Mouse (Mus musculus): ENCODE results near the gene Cartpt. TPM values are rescaled to one million over a fixed set of nuclear protein-coding genes. Genes with fewer than 3 reads are reported as not detected.

Cartpt gene
- total and polyA plus RNA-seq, 3 experiments, result not detected

- H3K79me2 ChIP-seq (replicated peaks; ENCODE audit: control insufficient read depth, extremely low read depth, insufficient read depth, poor library complexity, severe bottlenecking), result no peaks in the 10 kb centered on the region
- no peak overlapping the region for H3K4me3 ChIP-seq (replicated peaks in 1 of 3; ENCODE audit: low read depth in 2 of 3, low read length in 2 of 3, poor library complexity in 1 of 3)
- no peak overlapping the region for H3K4me2 ChIP-seq (ENCODE audit: insufficient read depth, low read depth, poor library complexity, severe bottlenecking)
- in situ Hi-C loops (cut with MboI; ENCODE audit: low pct_ligation_motif_present, low pct_unique_long_range_greater_than_20kb, low sequenced_read_pairs), result no loop called here
- no peak for DNase-seq (ENCODE audit: extremely low read depth)
- no peaks in the 10 kb centered on the region for H3K27me3 ChIP-seq (replicated peaks)
- TF ChIP-seq ZC3H11A (IDR thresholded peaks at IDR 0.05; ENCODE audit: low read depth, low read length) (no peak), USF2 (conservative IDR thresholded peaks at IDR 0.05; ENCODE audit: low read depth, low read length) (no peak), BHLHE40 (IDR thresholded peaks at IDR 0.05; ENCODE audit: low read depth, low read length) (no peak), JUN (IDR thresholded peaks at IDR 0.05; ENCODE audit: insufficient read depth, low read depth, low read length) (no peak)
- peaks cover 3 to 12% of the 10 kb centered on the region in 2 experiments; a peak in 2 of 4 replicates for H3K4me1 ChIP-seq (ENCODE audit: control insufficient read depth in 1 of 2, insufficient read depth in 2 of 2)
- H3K36me3 ChIP-seq (replicated peaks in 1 of 2; ENCODE audit: control insufficient read depth in 1 of 2, insufficient read depth in 1 of 2, low read length in 1 of 2), result no peaks in the 10 kb centered on the region
- no peak overlapping the region for H3K27ac ChIP-seq (ENCODE audit: insufficient read depth, low read depth)
- H3K9me3 ChIP-seq (replicated peaks; ENCODE audit: low read length), result peaks cover 5% of the 10 kb centered on the region
- dilution Hi-C loops (cut with MboI; ENCODE audit: extremely low pct_ligation_motif_present, extremely low pct_unique_long_range_greater_than_20kb, low sequenced_read_pairs), result no loop called here
- no peak overlapping the region for H3K9ac ChIP-seq (ENCODE audit: insufficient read depth, low read depth)
Observed at GRCm38 (mm10) chr13:99931502-99931901, 30.6 kb upstream of the Cartpt start.

GRCm38 (mm10) chr13:99926249-99926648 is 25.4 kb upstream of the Cartpt start:
- Histone ChIP-seq H3K79me2 (replicated peaks; ENCODE audit: control insufficient read depth, extremely low read depth, insufficient read depth, poor library complexity, severe bottlenecking) (no peaks in the 10 kb centered on the region), H3K4me3 (replicated peaks in 1 of 3; ENCODE audit: low read depth in 2 of 3, low read length in 2 of 3, poor library complexity in 1 of 3) (no peak overlapping the region), H3K9ac (ENCODE audit: insufficient read depth, low read depth) (no peak overlapping the region), H3K9me3 (replicated peaks; ENCODE audit: low read length) (peaks cover 5% of the 10 kb centered on the region), H3K27me3 (replicated peaks) (no peaks in the 10 kb centered on the region), H3K27ac (ENCODE audit: insufficient read depth, low read depth) (no peak overlapping the region), H3K36me3 (replicated peaks in 1 of 2; ENCODE audit: control insufficient read depth in 1 of 2, insufficient read depth in 1 of 2, low read length in 1 of 2) (no peaks in the 10 kb centered on the region), H3K4me2 (ENCODE audit: insufficient read depth, low read depth, poor library complexity, severe bottlenecking) (no peak overlapping the region), H3K4me1 (ENCODE audit: control insufficient read depth in 1 of 2, insufficient read depth in 2 of 2) (peaks cover 3 to 5% of the 10 kb centered on the region in 2 experiments; a peak in 2 of 4 replicates)
- DNase-seq (ENCODE audit: extremely low read depth), result no peak
- dilution Hi-C loops (cut with MboI; ENCODE audit: extremely low pct_ligation_motif_present, extremely low pct_unique_long_range_greater_than_20kb, low sequenced_read_pairs), result no loop called here
- TF ChIP-seq TBP (conservative IDR thresholded peaks at IDR 0.05; ENCODE audit: low read depth, low read length) (no peak), NRF1 (IDR thresholded peaks at IDR 0.05; ENCODE audit: low read depth, low read length) (no peak), SIN3A (IDR thresholded peaks at IDR 0.05; ENCODE audit: low read length) (no peak), KAT2A (IDR thresholded peaks at IDR 0.05; ENCODE audit: insufficient replicate concordance, low read length) (no peak), USF2 (conservative IDR thresholded peaks at IDR 0.05; ENCODE audit: low read depth, low read length) (no peak), JUN (IDR thresholded peaks at IDR 0.05; ENCODE audit: insufficient read depth, low read depth, low read length) (no peak), MYC (IDR thresholded peaks at IDR 0.05; ENCODE audit: low read depth, low read length) (no peak), SMC3 (IDR thresholded peaks at IDR 0.05; ENCODE audit: low read depth, low read length) (no peak), TCF12 (IDR thresholded peaks at IDR 0.05; ENCODE audit: low read depth, low read length) (no peak), IRF4 (IDR thresholded peaks at IDR 0.05; ENCODE audit: low read depth, low read length) (no peak), ZMIZ1 (IDR thresholded peaks at IDR 0.05; ENCODE audit: low read depth, low read length) (no peak), GABPA (IDR thresholded peaks at IDR 0.05; ENCODE audit: insufficient replicate concordance, low read depth, low read length) (no peak), ETS1 (conservative IDR thresholded peaks at IDR 0.05; ENCODE audit: low read depth, low read length) (no peak)
- in situ Hi-C loops (cut with MboI; ENCODE audit: low pct_ligation_motif_present, low pct_unique_long_range_greater_than_20kb, low sequenced_read_pairs), result no loop called here
